Mouse (Mus musculus): ENCODE measurements around the gene Mobp. TPM values are rescaled to one million over a fixed set of nuclear protein-coding genes. Genes with fewer than 3 reads are reported as not detected.

The Mobp gene
- total RNA-seq, 2 experiments from 2014 or later: 0.16 to 0.27 TPM

GRCm38 (mm10) chr9:120133755-120134475 is 15.6 kb upstream of the Mobp start:
- no peak for DNase-seq
- intact Hi-C loops (cut with DNase I; ENCODE audit: low total_unique reads): no loop called here

DNA sequence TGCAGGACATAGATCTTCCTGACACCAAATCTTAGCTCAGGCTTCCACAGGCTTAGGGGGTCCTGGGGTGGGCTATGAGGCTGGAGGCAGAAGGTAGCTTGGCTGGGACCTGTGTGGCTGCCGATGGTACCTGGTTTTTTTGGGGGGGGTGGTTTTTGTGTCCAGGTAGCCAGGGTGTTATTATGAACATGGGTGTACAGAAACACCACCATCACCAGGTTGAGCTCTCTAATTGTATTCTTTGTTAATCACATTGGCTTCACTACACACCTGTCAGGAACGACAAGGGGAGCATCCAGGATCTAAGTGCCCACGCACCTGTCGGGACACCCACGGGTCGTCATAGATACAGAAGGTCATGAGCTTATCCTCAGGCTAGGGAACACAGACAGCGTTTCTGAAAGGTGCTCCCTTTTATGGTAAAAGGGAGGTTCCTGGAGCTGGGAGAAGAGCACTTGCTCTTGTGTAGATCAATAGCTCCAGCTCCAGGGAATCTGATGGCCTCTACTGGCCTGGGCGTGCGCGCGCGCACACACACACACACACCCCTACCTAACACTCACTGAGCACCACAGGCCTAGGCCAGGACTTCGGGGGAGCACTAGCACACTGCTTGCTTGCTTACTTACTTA is 14.9 kb upstream of the Mobp start:
- no peak for DNase-seq
- intact Hi-C loops (cut with DNase I; ENCODE audit: low total_unique reads): no loop called here

GRCm38 (mm10) chr9:120135454-120135853 is 14.1 kb upstream of the Mobp start:
- intact Hi-C loops (cut with DNase I; ENCODE audit: low total_unique reads): no loop called here
- no peak for DNase-seq

- intact Hi-C loops (cut with DNase I; ENCODE audit: low total_unique reads): no loop called here
- DNase-seq: peak; percentile 66
Measured at GRCm38 (mm10) chr9:120140652-120141051, 8.9 kb upstream of the Mobp start.

GRCm38 (mm10) chr9:120144474-120144873 is 5.0 kb upstream of the Mobp start:
- intact Hi-C loops (cut with DNase I; ENCODE audit: low total_unique reads): no loop called here
- DNase-seq: no peak

DNA sequence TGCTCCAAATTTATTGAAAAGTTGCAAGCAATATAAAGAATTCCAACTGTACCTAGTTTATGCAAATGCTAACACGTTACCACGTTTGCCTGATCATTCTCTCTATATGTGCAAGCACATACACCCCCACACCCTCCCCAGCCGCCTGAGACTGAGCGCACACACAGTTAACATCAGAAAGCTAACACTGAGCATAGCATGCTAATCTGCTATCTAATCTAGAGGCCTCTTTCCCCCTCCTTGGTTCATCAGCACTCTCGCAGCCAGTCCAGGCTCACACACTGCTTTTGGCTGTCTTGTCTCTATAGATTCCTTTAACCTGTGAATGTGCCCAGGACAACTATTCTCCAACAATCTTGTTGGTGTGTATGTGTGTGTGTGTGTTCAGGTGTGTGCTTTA is 1.6 kb downstream of the Mobp start:
- no peak for DNase-seq
- intact Hi-C loops (cut with DNase I; ENCODE audit: low total_unique reads): no loop called here

DNA sequence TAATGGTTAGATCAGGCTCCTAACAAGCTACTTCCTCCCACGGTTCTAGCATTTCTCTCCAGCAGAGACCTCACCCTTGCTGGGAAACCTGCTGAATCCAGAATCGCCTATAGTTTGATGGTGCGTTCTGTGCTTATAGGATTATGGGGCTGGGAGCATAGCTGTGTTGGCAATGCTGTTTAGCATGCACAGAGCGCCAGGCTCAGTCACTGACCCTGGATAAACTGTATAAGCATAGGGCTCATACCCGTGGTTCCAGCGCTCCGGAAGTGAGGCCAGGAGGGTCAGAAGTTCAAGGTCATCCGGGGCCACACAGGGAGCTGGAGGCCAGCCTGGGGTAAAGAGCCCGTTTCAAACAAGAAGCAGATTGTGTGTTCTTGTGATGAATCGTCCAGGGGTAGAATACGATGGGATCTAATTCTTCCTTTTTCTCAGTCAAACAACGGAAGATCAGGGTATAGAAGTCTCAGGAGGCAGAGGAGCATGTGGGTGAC is 2.4 kb downstream of the Mobp start:
- no peak for DNase-seq
- intact Hi-C loops (cut with DNase I; ENCODE audit: low total_unique reads): no loop called here

GRCm38 (mm10) chr9:120158047-120158446 is 8.5 kb downstream of the Mobp start:
- intact Hi-C loops (cut with DNase I; ENCODE audit: low total_unique reads): no loop called here

GRCm38 (mm10) chr9:120163862-120164261 is 14.4 kb downstream of the Mobp start:
- intact Hi-C loops (cut with DNase I; ENCODE audit: low total_unique reads): no loop called here
- no peak for DNase-seq

More at GRCm38 (mm10) chr9:120158047-120158446, 8.5 kb downstream of the Mobp start:
- no peak for DNase-seq

DNA sequence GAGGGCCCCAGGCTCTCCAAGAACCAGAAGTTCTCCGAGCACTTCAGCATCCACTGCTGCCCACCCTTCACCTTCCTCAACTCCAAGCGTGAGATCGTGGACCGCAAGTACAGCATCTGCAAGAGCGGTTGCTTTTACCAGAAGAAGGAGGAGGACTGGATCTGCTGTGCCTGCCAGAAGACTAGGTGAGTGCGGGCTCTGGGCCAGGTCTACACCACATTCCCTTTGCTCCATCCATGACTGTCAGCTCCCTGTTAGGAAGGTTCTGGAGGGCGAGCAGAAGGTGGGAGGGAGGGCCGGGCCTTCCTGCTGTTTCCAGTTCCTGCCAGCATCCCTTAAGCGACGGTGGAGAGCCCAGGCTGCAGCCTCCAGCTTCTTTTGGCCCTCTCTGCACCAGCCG is 18.3 kb downstream of the Mobp start:
- intact Hi-C loops (cut with DNase I; ENCODE audit: low total_unique reads): no loop called here
- no peak for DNase-seq

GRCm38 (mm10) chr9:120171295-120171694 is 21.8 kb downstream of the Mobp start:
- intact Hi-C loops (cut with DNase I; ENCODE audit: low total_unique reads): no loop called here
- DNase-seq: peak; percentile 33

- intact Hi-C loops (cut with DNase I; ENCODE audit: low total_unique reads): no loop called here
Measured at GRCm38 (mm10) chr9:120174436-120175137, 25.1 kb downstream of the Mobp start.

DNA sequence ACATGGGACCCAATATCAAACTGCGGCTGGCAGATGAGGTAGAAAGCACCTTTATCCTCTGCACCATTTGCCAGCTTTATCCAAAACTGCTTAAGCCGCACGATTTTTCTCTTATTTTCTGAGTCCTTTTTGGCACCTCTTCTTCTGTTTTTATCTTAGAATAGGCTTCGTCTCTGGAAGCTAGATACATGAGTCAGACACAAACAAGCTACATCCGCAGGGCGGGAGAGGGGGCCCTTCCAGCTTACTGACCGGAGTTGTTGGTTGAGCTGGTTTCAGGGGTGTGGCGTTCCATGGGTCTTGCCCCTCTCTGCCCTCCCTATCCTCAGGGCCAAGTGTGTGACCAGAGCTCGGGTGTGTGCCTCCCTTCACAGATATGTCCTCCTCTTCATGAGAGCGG is 29.3 kb downstream of the Mobp start:
- intact Hi-C loops (cut with DNase I; ENCODE audit: low total_unique reads): no loop called here
- no peak for DNase-seq

More at GRCm38 (mm10) chr9:120174436-120175137, 25.1 kb downstream of the Mobp start:
- DNase-seq: no peak

DNA sequence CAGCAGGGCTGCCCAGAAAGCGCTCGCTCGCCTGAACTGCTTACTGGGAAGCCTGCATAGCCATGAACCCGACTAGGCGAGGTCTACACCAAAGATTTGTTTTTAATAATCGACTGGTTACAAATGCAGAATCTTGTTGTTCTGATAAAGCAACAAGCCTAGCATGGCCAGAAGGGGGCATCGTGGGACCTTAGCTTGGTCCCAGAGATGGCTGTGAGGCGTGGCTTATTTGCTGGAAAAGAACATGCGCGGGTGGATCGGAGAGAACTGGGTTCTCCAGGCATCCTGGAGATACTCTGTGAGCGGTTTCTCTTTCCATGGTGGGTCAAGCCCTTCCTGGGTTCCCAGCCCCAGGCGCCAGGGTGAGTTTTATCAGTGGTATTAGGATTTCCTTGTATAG is 35.0 kb downstream of the Mobp start:
- peak; percentile 37 for DNase-seq
- intact Hi-C loops (cut with DNase I; ENCODE audit: low total_unique reads): no loop called here

GRCm38 (mm10) chr9:120186856-120187255 is 37.3 kb downstream of the Mobp start:
- intact Hi-C loops (cut with DNase I; ENCODE audit: low total_unique reads): no loop called here
- DNase-seq: no peak

GRCm38 (mm10) chr9:120190891-120191290 is 41.4 kb downstream of the Mobp start:
- DNase-seq: no peak
- intact Hi-C loops (cut with DNase I; ENCODE audit: low total_unique reads): no loop called here

DNA sequence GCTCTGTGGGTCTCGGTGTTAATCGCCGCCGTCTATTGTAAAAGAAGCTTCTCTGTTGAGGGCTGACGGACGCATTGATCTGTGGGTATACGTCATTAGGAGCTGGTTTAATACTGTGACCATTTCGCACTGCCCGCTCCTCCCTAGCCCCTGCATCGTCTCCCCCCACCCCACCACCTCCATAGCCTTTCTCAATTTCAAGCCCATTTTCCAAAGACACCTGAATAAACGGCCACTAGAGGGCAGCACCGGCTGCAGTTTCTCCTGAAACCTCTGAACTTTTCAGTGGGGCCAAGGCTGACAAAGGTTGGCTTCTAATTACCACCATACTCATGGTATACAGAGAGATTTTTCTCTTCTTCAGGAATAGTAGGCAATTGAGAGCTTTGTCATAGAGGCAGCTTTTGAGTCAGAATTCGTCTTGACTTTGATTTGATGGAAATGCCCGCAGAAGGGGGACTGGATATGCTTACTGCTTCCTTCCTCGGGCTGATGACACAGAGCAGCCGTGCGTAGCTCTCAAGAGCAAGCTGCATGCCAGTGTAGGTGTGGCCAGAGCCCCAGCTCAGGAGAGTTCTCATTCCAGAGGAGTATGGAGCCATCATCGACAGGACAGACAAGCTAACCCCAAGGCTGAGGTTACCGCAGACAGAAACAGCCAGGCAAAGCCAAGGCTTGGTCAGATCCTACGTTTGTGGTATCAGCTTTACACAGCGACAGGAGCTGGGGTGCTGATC is 42.0 kb downstream of the Mobp start:
- peak; percentile 78 for DNase-seq
- intact Hi-C loops (cut with DNase I; ENCODE audit: low total_unique reads): no loop called here

DNA sequence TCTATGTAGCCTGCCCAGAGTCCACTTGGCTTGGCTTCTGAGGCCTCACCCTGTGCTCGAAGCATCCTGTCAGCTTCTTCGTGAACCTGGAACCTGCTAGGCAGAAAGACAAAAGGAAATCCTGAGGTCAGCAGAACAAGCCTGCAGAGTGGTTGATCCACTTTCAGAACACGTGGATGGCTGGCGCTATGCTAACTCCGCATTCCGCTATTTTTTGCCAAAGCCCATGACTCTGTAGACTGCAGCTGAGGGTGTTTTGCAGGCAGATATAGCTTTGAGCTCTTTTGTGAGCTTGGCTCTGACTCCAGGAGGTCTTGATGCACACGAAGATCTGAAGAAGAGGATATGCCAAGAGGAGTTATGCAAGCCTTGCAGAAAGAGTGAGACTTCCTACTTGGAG is 43.2 kb downstream of the Mobp start:
- DNase-seq: no peak
- intact Hi-C loops (cut with DNase I; ENCODE audit: low total_unique reads): no loop called here

GRCm38 (mm10) chr9:120200873-120201272 is 51.4 kb downstream of the Mobp start:
- intact Hi-C loops (cut with DNase I; ENCODE audit: low total_unique reads): no loop called here
- no peak for DNase-seq

- intact Hi-C loops (cut with DNase I; ENCODE audit: low total_unique reads): no loop called here
- DNase-seq: no peak
Measured at GRCm38 (mm10) chr9:120201743-120202142, 52.2 kb downstream of the Mobp start.
